Mouse (Mus musculus) lung, postnatal 0 days (tissue): Measurements from ENCODE around the gene Styx.

Source experiments
- CTCF ChIP-seq: IDR thresholded peaks from 2 replicates; pipeline ENCODE4 v1.5.1; 2016; ENCODE audit warnings: antibody characterized with exemption, mild to moderate bottlenecking
- EP300 ChIP-seq: IDR thresholded peaks from 2 replicates; pipeline ENCODE4 v1.6.1; 2016; ENCODE audit warnings: antibody characterized with exemption, mild to moderate bottlenecking, control low read depth

- TF ChIP-seq CTCF (no peak), EP300 (peak; percentile 69)
Observed at GRCm38 (mm10) chr14:45387480-45387879, 36.6 kb downstream of the Styx start.
